Mouse (Mus musculus) bone marrow macrophage, adult 2 months (primary cell): ENCODE data around the gene Sos2. TPM values are rescaled to one million over a fixed set of nuclear protein-coding genes. Genes with fewer than 3 reads are reported as not detected.
A peak's percentile ranks its signal among the peaks of the same experiment; 100 is the strongest.

Experiments
- H3K27ac ChIP-seq: 2 replicates; pipeline ENCODE4 v1.5.1; 2012; ENCODE audit warnings: low read depth, low read length; ENCODE audit not compliant: insufficient read depth
- H3K4me1 ChIP-seq: 2 replicates; pipeline ENCODE4 v1.6.1; 2012; ENCODE audit warnings: low read length; ENCODE audit not compliant: control insufficient read depth, insufficient read depth
- H3K4me3 ChIP-seq: 2 replicates; pipeline ENCODE4 v1.5.1; 2012; ENCODE audit warnings: mild to moderate bottlenecking, low read length, moderate library complexity; ENCODE audit not compliant: insufficient read depth
- CTCF ChIP-seq: IDR thresholded peaks from 2 replicates; pipeline ENCODE4 v1.5.1; 2012; ENCODE audit warnings: low read depth, mild to moderate bottlenecking, low read length, moderate library complexity
- POLR2A ChIP-seq: IDR thresholded peaks from 2 replicates; pipeline ENCODE4 v1.6.1; 2012; ENCODE audit warnings: mild to moderate bottlenecking, low read depth, low read length, borderline replicate concordance
- polyA plus RNA-seq: library from polyadenylated mRNA; stranded (reverse); fragments of >200 nt; gene quantifications from 2 replicates; pipeline ENCODE4 v1.2.4, GENCODE M21; 2012; ENCODE audit not compliant: missing spikeins, insufficient read depth, insufficient read length

The Sos2 gene
- polyA plus RNA-seq, 1 experiment, result 35.8 TPM

DNA sequence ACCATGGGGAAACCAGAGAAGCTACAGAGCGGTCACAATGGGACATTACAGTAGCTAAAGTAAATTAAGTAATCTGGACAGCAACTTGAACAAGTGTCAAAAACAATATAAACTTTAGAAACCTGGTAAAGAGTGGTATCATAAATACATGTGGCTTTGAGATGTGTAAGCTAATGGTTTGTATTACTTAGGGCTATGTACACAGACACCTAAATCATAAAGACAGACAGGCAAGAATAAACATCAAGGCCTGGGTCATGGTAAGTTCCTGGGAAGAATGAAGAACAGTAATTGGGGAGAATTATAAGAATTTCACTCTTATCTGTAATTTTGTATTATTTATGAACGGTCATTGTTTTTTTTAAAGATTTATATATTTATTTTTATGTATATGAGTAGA lies 77.3 kb downstream of the Sos2 start:
- Histone ChIP-seq H3K27ac (no peak overlapping the region), H3K4me1 (no peaks in the 10 kb centered on the region), H3K4me3 (no peak overlapping the region)
- no peak for TF ChIP-seq CTCF
- no peak for TF ChIP-seq POLR2A

DNA sequence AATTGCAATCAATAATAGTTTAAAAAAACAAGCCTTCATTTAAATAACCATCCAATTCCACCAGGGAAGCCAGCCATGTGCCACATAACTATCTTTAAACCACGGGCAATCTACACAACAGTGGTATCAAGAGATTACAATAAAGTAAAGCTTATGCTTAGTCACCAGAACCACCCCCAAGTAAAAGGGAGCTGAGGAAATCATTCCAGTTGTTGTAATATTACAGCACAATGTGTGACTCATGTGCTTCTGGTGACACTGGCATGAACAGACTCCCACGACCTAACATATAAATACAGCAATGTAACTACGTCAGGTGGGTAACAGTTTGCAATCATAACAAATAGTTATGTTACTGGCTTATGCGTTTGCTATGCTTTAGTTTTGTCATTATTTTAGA lies 84.2 kb downstream of the Sos2 start:
- no peak overlapping the region for H3K4me3 ChIP-seq
- TF ChIP-seq CTCF (no peak), POLR2A (no peak)
- H3K4me1 ChIP-seq, result peaks cover 6% of the 10 kb centered on the region
- no peak overlapping the region for H3K27ac ChIP-seq

DNA sequence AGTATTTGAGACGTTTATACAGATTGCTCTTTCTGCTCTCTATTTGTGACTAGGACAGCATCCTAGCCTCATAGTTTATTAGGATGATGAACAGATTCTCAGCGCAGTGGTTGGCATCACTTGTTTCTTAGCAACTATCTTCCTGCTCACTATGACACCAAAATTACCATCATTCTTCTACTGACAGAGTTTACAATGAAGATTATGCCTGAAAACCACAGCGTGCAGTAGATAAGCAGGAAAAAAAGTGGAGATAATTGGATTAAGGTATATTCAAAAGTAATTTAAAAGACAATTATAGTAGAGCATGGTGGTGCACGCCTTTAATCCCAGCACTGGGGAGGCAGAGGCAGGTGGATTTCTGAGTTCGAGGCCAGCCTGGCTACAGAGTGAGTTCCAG lies 88.5 kb downstream of the Sos2 start:
- Histone ChIP-seq H3K4me1 (peaks cover 6% of the 10 kb centered on the region), H3K4me3 (no peak overlapping the region), H3K27ac (no peak overlapping the region)
- TF ChIP-seq CTCF (no peak), POLR2A (no peak)

DNA sequence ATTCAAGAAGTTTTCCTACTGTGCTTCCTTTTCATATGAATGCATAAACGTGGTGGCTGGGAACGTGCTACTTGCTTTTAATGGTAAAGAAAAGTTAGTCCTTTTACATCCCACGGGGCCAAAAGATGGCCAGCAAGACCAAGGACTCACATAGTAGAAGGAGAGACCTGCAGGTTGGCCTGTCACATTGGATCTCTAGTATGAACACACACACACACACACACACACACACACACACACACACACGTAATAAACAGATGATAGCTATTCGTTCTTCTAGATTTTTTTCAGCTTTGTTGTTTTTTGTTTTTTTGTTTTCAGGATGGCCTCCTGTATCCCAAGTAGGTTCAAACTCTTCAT lies 98.4 kb downstream of the Sos2 start:
- peak overlapping the region; percentile 18; the same call in 1 of the 2 replicates for H3K27ac ChIP-seq
- peaks cover 4% of the 10 kb centered on the region; the same call in 1 of the 2 replicates for H3K4me1 ChIP-seq
- TF ChIP-seq POLR2A (no peak), CTCF (no peak)
- H3K4me3 ChIP-seq, result peak overlapping the region; percentile 93

DNA sequence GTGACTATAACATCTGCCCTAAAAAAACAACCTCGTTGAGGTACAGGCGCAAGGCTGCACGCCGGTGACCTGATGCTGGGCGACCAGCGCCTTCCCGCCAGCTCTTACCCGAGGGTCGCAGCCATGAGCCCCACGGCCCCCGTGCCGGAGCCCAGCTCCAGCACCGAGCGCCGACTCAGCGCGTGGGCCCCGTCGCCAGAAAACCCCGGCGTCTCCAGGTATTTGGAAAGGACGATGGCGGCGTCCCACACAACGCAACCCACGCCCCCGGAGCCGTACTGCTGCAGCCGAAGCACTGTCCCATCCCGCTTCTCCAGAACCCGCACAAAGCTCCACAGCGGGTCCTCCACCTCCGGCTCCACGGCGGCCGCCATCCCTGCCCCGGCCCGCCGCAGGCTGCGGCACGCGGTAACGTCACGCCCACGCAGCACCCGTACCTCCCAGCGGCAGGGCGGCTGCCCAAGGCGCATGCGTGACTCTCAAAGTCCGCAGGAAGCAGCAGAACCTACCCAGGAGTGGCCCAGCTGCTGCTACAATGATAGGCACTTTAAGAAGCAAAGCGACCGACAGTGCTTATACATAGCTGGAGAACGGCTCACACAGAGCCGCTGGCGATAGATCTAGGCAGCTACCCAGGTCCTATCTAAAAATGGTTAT lies 98.9 kb downstream of the Sos2 start, which contains the start of gene Vcpkmt:
Gene Vcpkmt (minus strand): TSS at position 416 of the 657 bp plus-strand sequence.
- Histone ChIP-seq H3K27ac (peak within 1 kb of the TSS; percentile 30), H3K4me1 (peaks cover 4% of the 10 kb centered on the region; the same call in 1 of the 2 replicates), H3K4me3 (peak within 1 kb of the TSS; percentile 93)
- no peak for TF ChIP-seq POLR2A
- no peak for TF ChIP-seq CTCF

DNA sequence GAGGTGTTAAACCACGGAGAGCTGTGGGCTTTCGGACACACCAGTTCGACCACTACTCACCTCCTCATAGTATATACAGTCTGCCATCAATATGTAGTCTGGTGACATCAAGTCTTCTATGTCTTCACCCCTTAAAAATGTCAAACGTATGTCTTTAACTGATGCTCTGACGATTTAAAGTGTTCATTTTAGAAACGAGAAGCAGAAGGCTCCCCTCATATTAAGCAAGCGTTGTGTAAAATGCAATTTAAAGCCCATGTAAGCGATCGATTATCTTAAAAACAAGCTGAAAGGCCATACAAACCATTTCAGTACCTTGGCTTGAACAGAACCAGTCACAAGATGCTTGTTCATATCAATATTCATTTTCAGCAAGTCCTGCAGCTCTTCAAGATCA lies 99.4 kb downstream of the Sos2 start:
- TF ChIP-seq CTCF (no peak), POLR2A (no peak)
- H3K4me3 ChIP-seq, result peak overlapping the region; percentile 93
- peaks cover 4% of the 10 kb centered on the region; the same call in 1 of the 2 replicates for H3K4me1 ChIP-seq
- H3K27ac ChIP-seq, result peak overlapping the region; percentile 30; the same call in 1 of the 2 replicates

DNA sequence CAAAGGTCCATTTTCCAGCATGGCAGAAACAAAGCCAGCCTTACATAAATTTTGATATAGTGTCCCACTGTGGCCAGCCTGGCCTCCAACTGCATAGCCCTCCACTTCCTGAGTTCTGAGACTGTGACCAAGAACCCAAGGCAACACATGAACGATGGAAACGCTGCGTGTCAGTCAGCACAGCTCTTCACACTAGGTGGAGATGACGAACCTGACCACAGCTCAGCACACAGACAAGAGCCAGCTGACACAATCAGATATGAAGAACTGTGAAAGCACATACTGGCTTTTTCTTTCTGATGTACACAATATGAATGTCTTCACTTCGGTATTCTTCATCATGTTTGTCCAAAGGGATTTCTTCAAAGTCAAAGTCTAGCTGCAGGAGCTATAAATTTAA lies 102.0 kb downstream of the Sos2 start:
- H3K4me1 ChIP-seq, result peaks cover 6% of the 10 kb centered on the region
- no peak overlapping the region for H3K4me3 ChIP-seq
- no peak for TF ChIP-seq POLR2A
- no peak for TF ChIP-seq CTCF
- no peak overlapping the region for H3K27ac ChIP-seq

DNA sequence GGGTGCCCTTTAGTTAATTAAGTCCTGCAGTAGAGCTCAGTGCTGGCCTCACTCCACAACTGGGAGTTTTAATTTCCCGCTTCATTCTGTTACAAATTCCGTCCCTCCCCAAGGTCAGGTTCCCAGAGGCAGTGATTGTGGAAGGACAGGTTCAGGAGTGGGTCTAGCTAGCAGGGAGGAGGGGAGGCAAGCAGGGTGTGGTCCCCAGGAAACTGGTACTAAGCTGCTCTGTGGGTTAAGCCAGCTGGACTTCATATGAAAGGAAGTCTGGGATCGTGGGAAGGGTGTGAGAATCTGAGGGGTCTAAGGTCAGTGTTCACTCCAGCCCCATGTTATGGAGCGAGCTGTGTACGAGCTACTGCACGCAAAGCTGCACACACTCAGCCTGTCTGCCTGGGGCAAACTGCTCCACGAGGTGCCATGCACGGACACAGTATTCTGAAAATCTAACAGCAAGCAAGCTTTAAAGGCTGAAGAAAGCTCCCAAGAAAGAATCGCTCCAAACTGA lies 105.5 kb downstream of the Sos2 start:
- no peak overlapping the region for H3K27ac ChIP-seq
- no peak overlapping the region for H3K4me3 ChIP-seq
- peaks cover 8% of the 10 kb centered on the region for H3K4me1 ChIP-seq
- TF ChIP-seq CTCF, result no peak
- no peak for TF ChIP-seq POLR2A

DNA sequence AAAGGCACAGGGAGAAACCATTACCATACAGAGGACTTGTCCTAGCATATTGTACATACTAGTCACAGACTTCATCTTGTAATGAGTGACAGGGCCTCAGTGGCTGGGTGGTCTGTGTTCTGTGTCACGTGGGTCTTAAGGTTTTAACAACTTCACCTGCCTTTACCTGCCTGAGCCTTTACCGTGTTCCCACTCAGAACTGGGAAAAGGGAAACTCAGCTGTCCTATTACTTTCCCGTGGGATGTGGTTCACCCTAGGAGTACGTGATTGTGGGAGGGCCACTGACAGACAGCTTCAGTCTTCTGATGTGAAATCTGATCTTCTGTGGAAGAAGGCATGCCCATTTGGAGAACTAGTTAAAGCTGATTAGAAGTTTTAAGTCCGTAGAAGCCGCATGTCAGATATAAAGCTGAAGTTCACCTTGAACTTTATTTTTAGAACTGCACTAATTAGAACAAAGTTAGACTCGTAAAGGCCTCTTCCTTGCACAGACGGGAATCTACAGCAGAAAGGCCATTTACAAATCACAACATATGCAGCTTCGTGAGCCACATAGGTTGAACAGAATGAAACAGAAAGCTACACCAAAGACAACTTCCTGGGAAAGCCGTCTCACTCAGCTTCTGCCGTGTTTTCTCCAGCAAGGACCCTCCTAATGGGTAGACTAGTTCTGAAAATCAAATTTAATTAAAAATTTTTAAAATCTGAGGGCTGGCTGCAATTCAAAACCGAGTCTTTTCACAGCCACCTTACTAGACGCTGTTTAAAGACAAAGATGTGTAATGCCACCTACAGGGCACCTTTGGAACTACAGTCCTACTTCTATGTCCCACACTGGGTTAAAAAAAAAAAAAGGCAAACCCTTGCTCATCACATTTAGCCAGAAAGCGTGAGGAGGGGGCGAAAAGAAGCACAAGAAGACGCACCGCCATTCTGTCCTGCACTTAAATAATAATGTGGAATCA lies 107.5 kb downstream of the Sos2 start:
- TF ChIP-seq POLR2A (no peak), CTCF (no peak)
- peaks cover 7% of the 10 kb centered on the region for H3K4me1 ChIP-seq
- peak overlapping the region; percentile 33; the same call in 1 of the 2 replicates for H3K4me3 ChIP-seq
- no peak overlapping the region; the same call in 1 of the 2 replicates for H3K27ac ChIP-seq
